Mouse (Mus musculus) limb, embryonic 13.5 days (tissue): ENCODE measurements around the gene Ppp1r15b. TPM values are rescaled to one million over a fixed set of nuclear protein-coding genes. Genes with fewer than 3 reads are reported as not detected.
A peak's percentile ranks its signal among the peaks of the same experiment; 100 is the strongest.

Experiments used
- ATAC-seq: fragments of 200-750 bp; cut with Nextera tagmentation; 2 replicates; pipeline ENCODE4 v1.8.0; 2017; ENCODE audit warnings: low read depth, moderate number of reproducible peaks, moderate TSS enrichment; ENCODE audit not compliant: low FRiP score
- H3K27ac ChIP-seq: fragments of 300-500 bp; sonication (generic); 2 replicates; pipeline ENCODE4 v1.5.1; 2015; ENCODE audit warnings: inconsistent platforms, mild to moderate bottlenecking, moderate library complexity
- H3K27me3 ChIP-seq: fragments of 300-500 bp; sonication (generic); 2 replicates; pipeline ENCODE4 v1.6.1; 2015; ENCODE audit warnings: mild to moderate bottlenecking, inconsistent platforms
- H3K36me3 ChIP-seq: fragments of 300-500 bp; sonication (generic); 2 replicates; pipeline ENCODE4 v1.6.1; 2015; ENCODE audit warnings: inconsistent platforms, mild to moderate bottlenecking, moderate library complexity
- H3K4me1 ChIP-seq: fragments of 300-500 bp; sonication (generic); 2 replicates; pipeline ENCODE4 v1.6.1; 2015; ENCODE audit warnings: inconsistent platforms
- H3K4me2 ChIP-seq: fragments of 300-500 bp; sonication (generic); replicated peaks from 2 replicates; pipeline ENCODE4 v1.6.1; 2015; ENCODE audit warnings: inconsistent platforms, mild to moderate bottlenecking, moderate library complexity
- H3K4me3 ChIP-seq: fragments of 300-500 bp; sonication (generic); 2 replicates; pipeline ENCODE4 v1.5.1; 2015; ENCODE audit warnings: moderate library complexity, mild to moderate bottlenecking, inconsistent platforms
- H3K9ac ChIP-seq: fragments of 300-500 bp; sonication (generic); 2 replicates; pipeline ENCODE4 v1.6.1; 2015; ENCODE audit warnings: mild to moderate bottlenecking, inconsistent platforms
- H3K9me3 ChIP-seq: fragments of 300-500 bp; sonication (generic); 2 replicates; pipeline ENCODE4 v1.6.1; 2016; ENCODE audit warnings: inconsistent platforms
- WGBS: fragments of 180-500 bp; shearing (Covaris S2); methylation state at CpG from one replicate; pipeline ENCODE4 v1.1.7; 2015; 5-methylcytosine and 5-hydroxymethylcytosine counted together
- polyA plus RNA-seq: library from polyadenylated mRNA; unstranded; fragments of >200 nt; fragmentation: Nextera tagmentation; extraction: Ambion mirVana; gene quantifications from 2 replicates; pipeline ENCODE4 v1.2.1, GENCODE M21; 2015

Ppp1r15b gene
- polyA plus RNA-seq, 1 experiment from 2014 or later: 35.9 TPM

DNA sequence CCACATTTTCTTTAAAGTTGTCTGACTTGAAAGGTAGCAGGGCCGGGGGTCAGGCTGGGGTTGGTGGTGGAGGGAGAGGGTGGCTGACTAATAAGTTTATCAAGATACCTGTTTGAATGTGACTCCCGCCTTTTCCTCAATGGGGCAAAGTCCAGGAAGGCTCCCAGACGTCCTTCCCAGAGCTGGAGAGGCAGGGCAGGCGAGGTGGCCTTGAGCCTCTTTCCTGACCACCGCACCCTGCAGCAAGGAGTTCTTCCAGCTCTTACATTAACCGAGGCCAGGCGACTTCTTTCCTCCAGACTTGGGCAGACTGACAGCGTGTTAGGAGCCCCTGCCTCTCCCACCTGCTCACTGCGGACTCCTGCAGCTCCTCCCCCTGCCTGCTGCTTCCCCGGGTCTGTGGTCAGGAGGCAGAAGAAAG is 33.7 kb downstream of the Ppp1r15b start:
- Histone ChIP-seq H3K9ac (peak overlapping the region; percentile 66), H3K4me1 (peaks cover 19% of the 10 kb centered on the region), H3K27ac (no peak overlapping the region), H3K4me3 (peak overlapping the region; percentile 58), H3K36me3 (no peaks in the 10 kb centered on the region), H3K9me3 (no peaks in the 10 kb centered on the region), H3K4me2 (peak overlapping the region; percentile 91), H3K27me3 (peaks cover 88% of the 10 kb centered on the region)
- 0% methylated on average over 10 of the region's 10 CpGs for WGBS
- ATAC-seq: no peak

DNA sequence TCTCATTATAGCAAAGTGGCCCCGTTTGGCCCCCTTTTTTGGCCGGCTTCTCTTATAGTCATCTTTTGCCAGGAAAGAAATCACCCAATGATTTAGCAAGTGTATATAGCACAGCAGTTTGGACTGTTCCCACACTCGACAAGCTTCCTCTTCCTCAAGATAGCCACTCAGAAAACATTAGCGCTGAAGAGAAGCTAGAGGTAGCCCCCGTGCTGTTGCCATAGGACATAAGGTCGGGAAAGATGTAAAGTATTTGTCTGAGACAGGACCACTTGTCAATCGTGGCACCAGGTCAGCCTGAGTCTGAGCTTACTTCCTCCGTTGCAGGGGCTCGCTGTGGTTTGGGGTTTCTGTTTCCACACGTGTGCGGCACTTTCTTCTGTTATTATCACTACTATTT is 34.2 kb downstream of the Ppp1r15b start:
- 28% methylated on average over 11 of the region's 11 CpGs for whole genome bisulfite sequencing
- Histone ChIP-seq H3K9me3 (no peaks in the 10 kb centered on the region), H3K27ac (no peak overlapping the region), H3K4me3 (peak overlapping the region; percentile 58; the same call in 1 of the 2 replicates), H3K27me3 (peaks cover 91% of the 10 kb centered on the region), H3K36me3 (no peaks in the 10 kb centered on the region), H3K4me1 (peaks cover 19% of the 10 kb centered on the region), H3K9ac (no peak overlapping the region), H3K4me2 (peak overlapping the region; percentile 91; the same call in 1 of the 2 replicates)
- ATAC-seq: no peak

DNA sequence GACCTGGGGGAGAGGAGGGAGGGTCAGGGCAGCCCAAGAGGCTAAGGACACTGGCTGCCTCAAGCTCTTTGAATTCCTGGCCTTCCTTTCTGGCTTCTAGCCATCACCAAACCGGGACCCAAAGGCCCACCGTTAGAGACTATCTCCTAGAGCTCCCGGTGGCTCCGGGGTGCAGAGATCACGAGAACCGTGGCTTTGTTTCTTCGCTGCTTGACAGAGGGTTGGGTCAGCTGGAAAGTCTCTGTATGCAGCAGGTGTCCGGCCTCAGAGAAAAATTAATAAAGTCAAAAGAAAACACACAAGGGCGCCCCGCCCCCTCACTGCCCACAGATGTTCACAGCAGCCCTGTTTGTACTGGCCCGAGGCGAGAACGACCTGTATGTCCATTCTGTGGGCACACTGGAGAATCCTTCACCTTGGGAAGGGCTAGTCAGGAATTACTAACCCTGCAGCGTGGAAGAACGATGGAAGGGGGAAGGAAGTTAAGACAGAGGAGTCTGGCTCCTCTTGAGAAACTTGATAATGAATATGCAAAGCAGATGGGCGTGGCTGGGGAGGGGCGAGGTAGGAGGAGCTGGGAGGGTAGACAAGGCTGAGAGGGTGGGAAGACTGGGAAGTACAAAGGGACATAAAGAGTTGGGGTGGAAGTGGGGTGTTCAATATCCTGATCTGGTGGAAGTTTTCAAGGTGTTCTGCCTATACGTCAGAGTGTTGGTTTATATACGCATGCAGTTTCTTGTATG is 37.5 kb downstream of the Ppp1r15b start:
- WGBS: 47% methylated on average over 19 of the region's 19 CpGs
- H3K27ac ChIP-seq: no peak overlapping the region
- H3K27me3 ChIP-seq: peaks cover 70% of the 10 kb centered on the region
- H3K9me3 ChIP-seq: no peaks in the 10 kb centered on the region
- no peak for ATAC-seq
- no peaks in the 10 kb centered on the region for H3K36me3 ChIP-seq
- no peak overlapping the region for H3K4me3 ChIP-seq
- 0 out of 2 replicates have a peak overlapping the region, but pooled peaks have one; percentile 11 for H3K4me2 ChIP-seq
- H3K9ac ChIP-seq: no peak overlapping the region
- H3K4me1 ChIP-seq: peaks cover 18% of the 10 kb centered on the region

DNA sequence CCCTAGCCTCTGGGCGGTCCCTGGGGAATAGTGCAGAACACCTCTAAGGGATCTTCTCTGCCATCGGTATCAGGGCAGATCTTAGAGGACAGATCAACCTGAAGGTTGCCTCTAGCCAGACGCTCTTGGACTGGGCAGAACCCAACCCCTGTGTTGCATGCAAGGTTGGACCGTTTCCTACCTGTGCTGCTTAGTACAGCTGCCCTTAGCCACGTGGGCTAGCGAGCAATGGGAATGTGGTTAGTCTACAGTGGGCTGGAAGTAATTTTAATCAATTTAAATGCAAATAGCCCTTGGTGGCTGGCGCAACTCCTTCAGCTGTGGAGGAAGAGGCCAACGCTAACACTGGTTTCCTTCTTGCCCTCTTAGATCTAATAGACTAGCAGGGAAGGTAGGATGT is 39.3 kb downstream of the Ppp1r15b start:
- H3K4me2 ChIP-seq: no peak overlapping the region
- no peaks in the 10 kb centered on the region for H3K9me3 ChIP-seq
- H3K27me3 ChIP-seq: peaks cover 53% of the 10 kb centered on the region
- no peak overlapping the region for H3K4me3 ChIP-seq
- no peak overlapping the region for H3K27ac ChIP-seq
- 0 out of 2 replicates have a peak, but pooled peaks cover 5% of the 10 kb centered on the region for H3K4me1 ChIP-seq
- H3K9ac ChIP-seq: no peak overlapping the region
- ATAC-seq: no peak
- 71% methylated on average over 8 of the region's 8 CpGs for WGBS
- H3K36me3 ChIP-seq: no peaks in the 10 kb centered on the region

GRCm38 (mm10) chr1:133171357-133171756 is 40.4 kb downstream of the Ppp1r15b start:
- Histone ChIP-seq H3K27me3 (peaks cover 42% of the 10 kb centered on the region), H3K36me3 (no peaks in the 10 kb centered on the region), H3K4me3 (no peak overlapping the region), H3K4me2 (no peak overlapping the region), H3K9ac (no peak overlapping the region), H3K4me1 (0 out of 2 replicates have a peak, but pooled peaks cover 5% of the 10 kb centered on the region), H3K27ac (no peak overlapping the region), H3K9me3 (no peaks in the 10 kb centered on the region)
- 86% methylated on average over 9 of the region's 9 CpGs for WGBS
- no peak for ATAC-seq

GRCm38 (mm10) chr1:133175150-133175549 is 44.2 kb downstream of the Ppp1r15b start:
- peaks cover 21% of the 10 kb centered on the region for H3K27me3 ChIP-seq
- no peak overlapping the region for H3K27ac ChIP-seq
- no peak for ATAC-seq
- H3K9me3 ChIP-seq: no peaks in the 10 kb centered on the region
- H3K4me2 ChIP-seq: no peak overlapping the region
- H3K36me3 ChIP-seq: no peaks in the 10 kb centered on the region
- WGBS: 70% methylated on average over 6 of the region's 6 CpGs
- H3K9ac ChIP-seq: no peak overlapping the region
- no peaks in the 10 kb centered on the region for H3K4me1 ChIP-seq
- H3K4me3 ChIP-seq: no peak overlapping the region

- no peaks in the 10 kb centered on the region for H3K9me3 ChIP-seq
- H3K36me3 ChIP-seq: no peaks in the 10 kb centered on the region
- peaks cover 17% of the 10 kb centered on the region for H3K4me1 ChIP-seq
- H3K4me2 ChIP-seq: no peak overlapping the region
- H3K27ac ChIP-seq: no peak overlapping the region
- no peak overlapping the region for H3K9ac ChIP-seq
- 47% methylated on average over 8 of the region's 8 CpGs for WGBS
- ATAC-seq: no peak
- no peak overlapping the region for H3K4me3 ChIP-seq
- peaks cover 30% of the 10 kb centered on the region for H3K27me3 ChIP-seq
Observed at GRCm38 (mm10) chr1:133177480-133178172, 46.7 kb downstream of the Ppp1r15b start.

DNA sequence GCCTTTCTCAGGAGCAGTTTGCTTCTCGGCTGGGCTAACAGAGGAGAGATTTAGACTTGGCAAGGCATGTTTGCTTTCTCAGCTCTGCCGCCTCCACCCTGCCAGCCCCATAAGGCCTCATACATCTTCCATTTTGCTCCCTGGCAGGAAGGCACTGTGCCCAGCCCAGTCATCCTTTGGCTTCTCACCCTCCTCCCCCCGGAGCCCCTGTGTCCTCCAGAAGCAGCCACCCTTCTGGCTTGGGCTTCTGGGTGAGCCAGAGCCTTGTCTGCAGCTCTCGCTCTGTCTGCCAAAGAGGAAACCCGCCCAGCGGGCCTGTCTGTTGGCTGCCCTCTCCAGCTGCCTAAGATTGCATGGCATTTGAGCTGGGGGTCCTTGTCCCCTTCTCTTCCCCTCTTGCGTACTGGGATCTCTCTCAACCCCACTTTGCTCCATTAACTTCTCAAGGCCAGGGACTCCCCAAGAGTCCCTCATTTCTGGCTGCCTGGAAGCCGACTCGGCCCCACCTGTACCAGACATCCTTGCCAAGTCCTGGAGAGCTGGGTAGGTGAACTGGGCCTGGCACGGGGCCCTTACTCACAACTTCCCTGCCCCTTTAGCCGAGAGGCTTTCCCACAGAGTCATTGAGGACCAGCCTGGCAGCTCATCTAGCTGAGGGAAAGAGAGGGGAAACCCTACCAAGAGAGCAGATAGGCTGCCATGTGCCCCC is 47.9 kb downstream of the Ppp1r15b start:
- H3K27me3 ChIP-seq: peaks cover 41% of the 10 kb centered on the region
- H3K27ac ChIP-seq: no peak overlapping the region
- no peak for ATAC-seq

GRCm38 (mm10) chr1:133181072-133182015 is 50.4 kb downstream of the Ppp1r15b start:
- ATAC-seq: peak; percentile 37
- peak overlapping the region; percentile 61 for H3K9ac ChIP-seq
- under 1% methylated on average over 31 of the region's 31 CpGs for WGBS

More for the DNA sequence above, 47.9 kb downstream of the Ppp1r15b start:
- 73% methylated on average over 11 of the region's 11 CpGs for WGBS
- Histone ChIP-seq H3K36me3 (no peaks in the 10 kb centered on the region), H3K4me3 (no peak overlapping the region), H3K4me2 (no peak overlapping the region), H3K9me3 (no peaks in the 10 kb centered on the region), H3K9ac (no peak overlapping the region), H3K4me1 (peaks cover 29% of the 10 kb centered on the region)

GRCm38 (mm10) chr1:133182016-133182705 is 51.2 kb downstream of the Ppp1r15b start:
- Histone ChIP-seq H3K27me3 (peaks cover 41% of the 10 kb centered on the region), H3K4me3 (peak overlapping the region; percentile 44), H3K9me3 (no peaks in the 10 kb centered on the region), H3K36me3 (no peaks in the 10 kb centered on the region), H3K4me2 (peak overlapping the region; percentile 91), H3K27ac (no peak overlapping the region), H3K9ac (0 out of 2 replicates have a peak overlapping the region, but pooled peaks have one; percentile 19), H3K4me1 (peaks cover 29% of the 10 kb centered on the region)
- 0 out of 2 replicates have a peak, but pooled peaks have one; percentile 14 for ATAC-seq
- under 1% methylated on average over 24 of the region's 25 CpGs for WGBS

More at GRCm38 (mm10) chr1:133181072-133182015, 50.4 kb downstream of the Ppp1r15b start:
- peak overlapping the region; percentile 44 for H3K4me3 ChIP-seq
- H3K4me1 ChIP-seq: peaks cover 29% of the 10 kb centered on the region
- no peak overlapping the region for H3K27ac ChIP-seq
- H3K9me3 ChIP-seq: no peaks in the 10 kb centered on the region
- no peaks in the 10 kb centered on the region for H3K36me3 ChIP-seq
- peaks cover 41% of the 10 kb centered on the region for H3K27me3 ChIP-seq
- H3K4me2 ChIP-seq: peak overlapping the region; percentile 91
